Mouse (Mus musculus) megakaryocyte, adult 5-6 weeks (primary cell): ENCODE measurements at regions not wholly inside any gene's neighbourhood (a gene's known extent, or its start where the extent isn't known, plus 50 kb on each side); places are given as distances from the start of the nearest gene placed in this dataset.

Experiments used
- ATAC-seq: 2 replicates; pipeline ENCODE4 v1.8.0; 2016; ENCODE audit warnings: mild to moderate bottlenecking, inconsistent platforms; ENCODE audit not compliant: poor library complexity, severe bottlenecking

DNA sequence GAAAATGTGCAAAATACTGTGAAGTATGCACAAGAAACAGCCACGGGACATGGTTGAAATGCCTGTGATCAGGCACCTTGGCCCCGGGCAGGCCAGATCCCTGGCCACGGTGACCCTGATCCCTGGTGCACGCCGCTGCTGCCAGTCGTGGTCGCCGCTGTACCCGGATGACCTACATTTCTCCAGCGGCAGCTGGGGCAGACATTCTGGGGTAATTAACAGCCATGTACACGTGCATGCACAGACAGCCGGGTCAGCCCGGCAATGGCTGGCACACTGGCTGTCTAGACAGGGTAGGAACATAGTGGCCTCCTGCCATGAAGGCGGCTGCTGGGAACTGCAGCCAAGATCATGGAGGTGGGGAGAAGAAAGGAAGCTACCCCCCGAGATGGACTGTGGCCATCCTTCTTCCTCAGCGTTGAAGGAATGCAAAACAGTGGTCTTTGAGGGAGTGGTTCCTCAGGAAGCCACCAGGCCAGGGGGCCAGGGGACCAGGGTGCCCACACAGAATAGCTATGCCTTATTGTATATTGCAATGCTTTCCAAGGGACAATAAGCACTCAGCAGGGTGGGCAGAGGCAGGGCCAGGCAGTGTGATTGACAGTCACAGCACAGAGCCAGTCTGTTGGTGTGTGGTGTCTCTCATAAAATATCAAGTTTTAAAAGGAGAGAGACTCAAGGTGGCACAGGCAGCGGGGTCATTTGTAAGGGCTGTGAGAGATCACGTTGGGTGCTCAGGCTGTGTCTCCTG is 108.3 kb upstream of the 1700021F07Rik start:
- no peak for ATAC-seq

DNA sequence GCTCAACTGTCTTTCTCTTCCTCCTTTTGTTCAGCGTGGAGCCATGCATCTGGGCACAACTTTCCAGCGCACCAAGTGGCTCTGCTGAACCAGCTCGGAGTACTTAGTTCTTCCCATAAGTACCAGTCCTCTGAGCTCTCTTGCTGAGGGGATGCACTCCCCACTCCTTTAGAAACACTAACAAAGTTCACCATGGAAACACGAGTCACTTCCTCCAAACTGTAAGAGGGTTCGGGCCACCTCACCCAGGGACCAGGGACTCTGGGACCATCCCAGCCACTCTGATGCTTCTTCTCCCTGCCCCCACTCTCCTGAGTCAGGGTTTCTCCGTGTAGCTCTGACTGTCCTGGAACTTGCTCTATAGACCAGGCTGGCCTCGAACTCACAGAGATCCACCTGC is 107.0 kb upstream of the 1700021F07Rik start:
- ATAC-seq, result no peak

DNA sequence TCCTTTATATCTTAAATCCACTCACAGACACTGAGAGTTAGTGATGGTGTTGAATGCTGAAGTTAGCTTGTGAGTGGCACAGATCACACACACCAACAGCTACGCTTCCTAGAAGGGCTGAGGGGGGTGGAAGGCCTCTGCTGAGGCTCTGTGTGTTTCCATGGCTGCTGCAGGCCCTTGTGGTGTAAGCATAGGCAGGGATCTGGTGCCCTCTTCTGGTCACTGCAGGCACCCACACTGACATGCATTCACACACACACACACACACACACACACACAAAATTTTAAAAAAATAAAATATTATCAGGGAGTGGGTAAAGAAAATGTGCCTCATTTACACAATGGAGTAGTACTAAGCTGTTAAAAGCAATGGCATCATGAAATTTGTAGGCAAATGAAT is 105.5 kb upstream of the 1700021F07Rik start:
- peak; percentile 78 for ATAC-seq

DNA sequence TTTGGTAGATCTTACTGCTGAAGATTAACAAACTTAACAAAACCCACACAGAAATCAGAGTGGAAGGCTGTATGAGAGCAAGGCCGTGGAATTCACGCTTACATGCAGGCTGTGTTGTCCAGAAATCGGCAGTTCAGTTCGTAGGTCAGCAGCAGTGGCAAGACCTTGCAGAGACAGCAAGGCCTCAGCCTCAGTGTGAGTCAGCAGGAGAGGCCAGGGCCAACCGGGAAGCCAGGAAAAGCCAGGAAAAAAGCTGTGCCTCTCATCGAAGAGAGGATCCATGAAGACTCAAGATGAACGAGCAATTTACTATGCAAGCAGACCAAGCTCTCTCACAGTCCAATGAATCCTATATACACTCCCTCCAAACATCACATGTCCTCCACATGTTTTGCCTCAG is 103.4 kb upstream of the 1700021F07Rik start:
- ATAC-seq, result no peak

DNA sequence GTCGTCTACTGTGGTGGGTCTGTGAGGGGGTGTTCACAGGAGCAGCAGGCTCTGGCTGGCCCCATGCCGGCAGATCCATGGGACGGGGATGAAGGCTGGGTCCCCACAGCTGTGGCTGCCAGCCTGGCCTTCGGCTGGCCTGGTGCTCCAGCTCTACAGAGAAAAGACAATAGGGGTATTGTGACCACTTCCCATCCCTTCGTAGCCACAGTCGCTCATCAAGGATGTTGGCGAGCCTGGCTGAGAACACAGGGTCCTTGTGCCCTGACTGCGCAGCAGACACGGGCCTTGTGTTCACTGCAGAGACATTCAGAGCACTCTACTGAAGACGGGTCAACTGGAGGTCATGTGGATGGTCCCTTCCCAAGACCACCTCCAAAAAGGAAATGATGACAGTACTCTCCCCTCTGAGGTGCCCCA is 102.4 kb upstream of the 1700021F07Rik start:
- ATAC-seq, result no peak

DNA sequence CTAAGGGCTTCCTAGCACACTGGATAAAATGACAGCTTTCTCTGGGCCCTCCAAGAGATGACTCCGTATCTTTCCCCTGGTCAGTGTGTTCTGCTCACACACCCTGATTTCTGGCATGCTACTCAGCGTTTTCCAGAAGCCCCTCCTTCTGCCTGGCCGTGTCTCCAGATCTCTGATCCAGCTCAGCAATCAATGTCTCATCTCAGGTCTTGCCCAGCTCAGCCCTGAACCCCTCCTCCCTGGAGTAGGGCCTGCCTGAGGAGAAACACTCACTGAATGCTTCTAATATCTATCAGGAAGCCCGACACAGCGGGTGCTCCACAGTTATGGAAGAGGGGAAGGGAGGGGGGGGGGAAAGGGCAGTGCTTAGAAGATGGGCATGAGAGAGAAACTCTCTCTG is 101.9 kb upstream of the 1700021F07Rik start:
- ATAC-seq, result no peak

DNA sequence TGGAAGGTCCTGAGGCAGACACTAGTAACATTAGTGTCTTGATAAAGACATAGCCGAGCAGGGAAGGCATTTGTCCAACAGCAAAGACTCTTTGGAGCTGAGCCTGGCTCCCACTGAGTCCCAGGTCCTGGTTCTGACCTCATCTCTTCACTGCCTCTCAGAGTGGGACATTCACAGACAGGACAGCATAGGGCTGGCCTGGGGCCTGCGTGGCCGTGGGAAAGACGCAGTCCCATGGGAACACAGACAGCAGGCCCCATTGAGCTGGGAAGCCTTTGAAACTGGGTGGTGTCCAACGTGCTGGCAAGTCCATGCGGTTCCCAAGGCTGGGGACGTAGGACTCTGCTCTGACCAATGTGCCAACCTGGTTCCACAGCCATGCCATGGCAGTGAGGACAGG is 97.5 kb upstream of the 1700021F07Rik start:
- ATAC-seq, result no peak

DNA sequence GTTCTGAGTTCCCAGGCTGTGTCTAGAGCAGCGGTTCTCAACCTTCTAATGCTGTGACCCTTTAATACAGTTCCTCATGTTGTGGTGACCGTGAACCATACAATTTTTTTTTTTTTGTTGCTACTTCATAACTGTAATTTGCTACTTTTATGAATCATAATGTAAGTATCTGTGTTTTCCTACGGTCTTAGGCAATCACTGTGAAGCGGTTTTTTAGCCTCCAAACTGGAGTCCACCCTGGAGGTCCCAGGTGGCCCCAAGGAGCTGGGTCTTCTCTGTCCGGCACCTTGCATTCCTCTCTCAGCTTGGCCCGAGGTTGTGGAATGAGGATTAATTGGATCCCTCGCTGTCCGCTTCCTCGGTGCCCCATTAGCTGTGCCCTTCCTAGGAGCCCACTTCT is 96.6 kb upstream of the 1700021F07Rik start:
- no peak for ATAC-seq

DNA sequence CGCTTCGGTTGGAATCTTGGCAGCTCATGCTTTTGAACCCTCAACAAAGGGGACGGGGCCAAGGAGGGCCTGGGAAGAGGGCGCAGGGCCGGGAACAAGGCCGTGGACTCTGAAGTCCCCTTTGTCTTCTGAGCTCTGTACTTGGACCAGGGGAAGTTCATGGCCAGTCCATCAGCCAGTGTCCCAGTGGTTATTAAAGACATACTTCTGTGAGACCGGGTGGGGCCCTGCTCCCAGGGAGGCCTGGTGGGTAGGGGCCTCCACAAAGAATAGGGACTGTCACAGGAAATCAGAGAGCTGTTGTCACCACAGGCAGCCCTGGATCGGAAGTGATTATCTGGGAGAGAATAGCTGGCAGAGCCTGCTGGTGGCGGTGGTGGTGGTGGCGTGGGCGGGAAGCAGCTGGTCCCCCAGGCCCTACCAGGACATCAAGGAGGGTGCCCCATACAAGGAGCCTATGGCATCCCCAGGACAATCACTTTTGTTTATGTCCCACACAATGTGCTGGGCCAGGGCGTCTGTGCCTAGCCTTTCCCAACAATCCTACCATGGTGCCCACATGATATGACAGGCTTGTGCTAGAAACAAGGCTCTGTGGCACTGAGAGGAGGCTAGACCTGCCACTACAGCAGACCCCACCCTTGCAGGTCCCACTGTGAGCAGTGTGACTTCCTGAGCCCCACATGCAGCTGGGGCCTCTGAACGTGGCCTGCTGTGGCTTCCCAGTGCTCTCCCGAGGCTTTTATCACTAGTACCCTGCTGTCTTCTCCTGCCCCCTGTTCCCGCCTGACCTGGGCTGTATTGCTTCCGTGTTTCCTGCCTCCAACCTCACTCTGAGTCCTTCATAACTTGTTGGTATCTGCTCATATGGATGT is 96.0 kb upstream of the 1700021F07Rik start:
- ATAC-seq, result no peak

DNA sequence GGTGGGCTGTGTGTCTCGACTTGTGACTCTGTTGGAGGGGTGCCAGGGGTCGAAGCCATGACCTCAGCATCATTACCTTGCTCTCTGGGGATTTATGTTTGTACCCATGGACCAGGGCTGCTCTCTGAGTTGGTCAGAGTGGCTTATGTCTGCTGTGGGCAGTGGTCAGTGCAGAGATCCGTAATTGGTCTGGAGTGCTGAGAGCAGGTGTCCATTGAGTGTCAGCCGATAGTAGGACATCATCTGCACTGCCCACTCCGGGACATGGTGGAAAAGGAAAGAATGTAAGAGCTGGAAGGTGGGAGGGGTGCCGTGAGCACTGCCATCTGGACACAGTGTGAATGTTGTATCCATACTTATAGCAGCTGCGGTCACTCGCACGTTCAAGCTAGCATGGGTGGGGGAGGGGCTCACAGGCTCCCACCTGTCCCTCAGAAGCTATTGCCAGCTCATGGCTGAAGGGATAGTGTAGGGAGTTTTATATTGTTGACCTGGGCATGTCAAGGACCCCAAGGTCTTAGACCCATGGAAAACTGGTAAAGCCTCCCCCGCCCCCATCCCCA is 94.4 kb upstream of the 1700021F07Rik start:
- ATAC-seq, result no peak

DNA sequence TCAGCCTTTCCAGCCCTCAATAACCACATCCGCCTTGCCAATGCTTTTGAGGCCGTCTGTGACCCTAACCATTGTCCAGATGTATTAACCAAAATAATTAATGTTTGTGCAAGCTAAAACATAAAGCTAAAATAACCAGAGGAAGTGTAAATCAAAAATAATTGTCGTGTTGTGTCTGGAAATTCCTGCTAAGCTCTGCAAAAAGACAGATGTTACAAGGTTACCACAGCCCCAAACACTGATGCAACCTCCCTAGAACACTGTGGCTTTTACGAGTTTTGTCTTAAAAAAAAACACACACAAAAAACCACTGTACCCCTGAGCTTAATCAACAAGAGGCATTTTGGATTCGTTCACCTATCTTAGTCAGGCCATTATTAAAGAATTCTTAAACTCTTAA is 90.5 kb upstream of the 1700021F07Rik start:
- ATAC-seq, result no peak

DNA sequence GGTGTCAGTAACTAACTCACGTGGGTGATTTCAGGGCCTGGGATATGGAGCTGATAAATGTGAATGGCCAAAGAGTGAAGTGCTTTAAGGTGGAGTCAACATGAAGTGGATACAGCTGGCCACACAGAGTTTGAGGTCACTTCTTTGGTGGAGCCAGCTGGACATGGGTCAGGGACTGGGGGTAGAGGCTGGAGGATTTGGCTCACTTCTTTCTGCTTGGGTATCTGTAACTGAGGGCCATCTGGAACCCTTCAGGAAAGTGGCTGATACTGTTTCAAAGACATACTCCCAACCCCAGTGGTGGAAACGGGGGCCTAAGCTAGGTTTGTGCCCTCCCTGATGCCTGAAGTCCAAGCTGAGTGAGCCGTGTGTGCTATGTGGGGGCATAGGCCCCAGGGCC is 90.1 kb upstream of the 1700021F07Rik start:
- ATAC-seq, result no peak

DNA sequence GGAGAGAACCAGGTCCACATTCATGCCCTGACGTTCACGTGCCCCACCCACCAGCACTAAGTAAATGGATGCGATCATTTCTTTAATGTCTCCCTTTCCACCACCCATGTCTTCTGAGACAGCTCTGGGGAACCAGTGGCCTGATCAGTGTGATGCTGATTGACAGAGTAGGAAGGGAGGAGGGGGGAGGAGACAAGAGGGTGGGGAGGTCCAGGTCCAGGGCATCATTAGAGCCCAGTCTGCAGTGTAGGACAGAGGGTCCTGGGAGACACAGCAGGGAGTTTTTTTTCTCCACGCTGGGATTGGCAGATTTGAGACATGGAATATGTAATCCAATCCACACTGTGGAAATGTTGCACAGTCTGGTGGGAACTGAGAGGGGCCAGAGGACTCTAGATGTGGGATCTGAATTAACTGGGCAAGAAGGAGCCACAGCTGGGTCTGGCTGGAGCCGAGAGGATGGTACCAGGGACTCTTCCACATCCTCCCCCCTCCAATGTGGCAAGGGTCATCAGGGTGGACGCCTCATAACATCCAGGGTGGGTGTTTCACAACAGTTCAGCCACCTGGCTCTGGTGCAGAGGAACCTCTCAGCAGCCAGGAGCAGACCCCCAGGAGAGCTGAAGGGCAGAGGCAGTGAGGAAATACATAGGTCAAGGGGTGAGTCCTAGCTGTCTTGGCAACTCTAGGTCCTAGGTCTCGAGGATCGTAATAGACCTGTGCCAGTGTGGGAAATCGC is 89.3 kb upstream of the 1700021F07Rik start:
- ATAC-seq, result no peak

DNA sequence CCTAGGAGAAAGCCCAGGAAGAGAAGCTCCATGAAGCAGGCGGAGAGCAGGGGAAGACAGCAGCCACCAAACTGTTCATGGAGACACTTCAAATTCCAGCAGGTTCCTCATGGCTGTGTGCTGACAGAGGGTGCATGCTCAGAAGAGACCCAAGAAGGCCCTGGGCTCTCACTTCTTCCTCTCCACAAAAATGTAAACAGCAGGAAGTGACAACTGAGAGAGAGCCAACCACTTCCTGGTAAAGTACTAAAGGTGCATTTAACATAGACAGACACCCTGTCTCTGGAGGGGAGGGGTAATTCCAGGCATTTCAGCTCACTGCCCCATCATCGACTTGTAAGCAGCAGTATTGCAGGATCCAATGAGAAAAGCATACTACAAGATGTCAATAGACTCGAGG is 85.8 kb upstream of the 1700021F07Rik start:
- peak; percentile 62 for ATAC-seq

DNA sequence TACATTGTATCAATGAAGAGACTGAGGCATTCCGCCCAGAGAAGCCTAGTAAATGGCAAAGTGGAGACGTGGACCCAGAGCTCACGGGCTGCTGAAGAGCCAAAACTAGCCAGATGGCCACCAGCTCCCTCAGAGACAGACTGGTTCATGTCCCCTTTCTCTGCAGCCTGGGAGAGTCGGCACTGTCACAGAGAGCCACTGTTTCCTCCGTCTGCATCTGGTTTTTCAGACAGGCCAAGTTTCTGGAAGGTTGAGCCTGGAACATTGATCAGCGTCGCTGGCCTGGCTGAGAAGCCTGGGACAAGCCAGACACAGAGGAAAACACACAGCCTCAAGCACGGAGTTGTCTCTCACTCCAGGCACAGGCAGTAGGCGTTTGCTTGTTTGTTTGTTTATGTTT is 83.4 kb upstream of the 1700021F07Rik start:
- no peak for ATAC-seq

DNA sequence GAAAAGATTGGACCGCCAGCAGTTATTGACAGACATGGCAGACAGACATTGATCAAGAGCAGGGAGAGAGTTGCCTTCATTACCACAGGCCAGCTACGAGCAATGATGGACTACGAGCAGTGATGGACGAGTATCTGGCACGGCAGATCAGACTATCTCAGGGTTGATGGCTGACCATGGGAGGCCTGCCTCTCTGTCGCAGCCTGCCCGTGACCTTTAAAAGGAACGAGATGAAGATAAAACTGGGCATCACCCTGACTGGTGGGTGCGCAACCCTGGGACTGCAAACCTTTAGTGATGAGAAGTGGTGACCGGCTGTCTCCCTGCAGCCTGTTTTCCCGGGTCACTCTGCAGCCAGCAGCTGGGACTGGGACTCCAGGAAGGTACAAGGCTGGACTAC is 80.3 kb upstream of the 1700021F07Rik start:
- no peak for ATAC-seq

DNA sequence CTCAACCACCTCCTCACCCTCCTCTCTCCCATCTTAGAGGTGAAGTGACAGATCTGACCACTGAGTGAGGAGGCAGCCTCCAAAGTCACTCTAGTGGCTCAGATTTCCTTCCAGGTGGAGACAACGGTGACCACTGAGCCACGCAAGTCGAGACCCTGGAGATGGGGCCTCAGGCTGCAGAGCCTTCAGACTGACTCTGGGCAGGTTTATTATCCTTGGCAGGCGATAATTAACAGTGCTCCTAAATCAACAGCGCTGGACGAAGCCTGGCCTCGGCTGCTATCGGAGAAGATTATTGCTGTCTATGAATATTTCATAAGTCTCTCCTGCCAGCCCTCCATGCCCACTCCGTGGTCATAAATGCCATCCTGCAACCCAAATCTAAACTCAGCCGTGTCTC is 79.1 kb upstream of the 1700021F07Rik start:
- ATAC-seq, result no peak

DNA sequence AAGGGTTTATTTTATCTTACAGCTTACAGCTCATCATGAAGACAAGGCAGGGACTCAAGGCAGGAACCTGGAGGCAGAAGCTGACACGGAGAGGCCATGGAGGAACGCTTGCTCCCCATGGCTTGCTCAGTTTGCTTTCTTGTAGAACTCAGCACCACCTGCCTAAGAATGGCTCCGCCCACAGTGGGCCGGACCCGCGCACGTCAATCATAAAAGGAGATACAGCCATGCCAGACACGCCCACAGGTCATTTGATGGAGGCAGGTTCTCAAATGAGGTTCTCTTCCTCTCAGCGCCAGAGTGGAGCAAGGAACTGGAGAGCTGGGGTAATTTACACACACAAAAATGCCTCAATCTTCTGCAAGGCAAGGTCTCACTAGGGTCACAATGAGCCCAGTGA is 78.0 kb upstream of the 1700021F07Rik start:
- no peak for ATAC-seq

DNA sequence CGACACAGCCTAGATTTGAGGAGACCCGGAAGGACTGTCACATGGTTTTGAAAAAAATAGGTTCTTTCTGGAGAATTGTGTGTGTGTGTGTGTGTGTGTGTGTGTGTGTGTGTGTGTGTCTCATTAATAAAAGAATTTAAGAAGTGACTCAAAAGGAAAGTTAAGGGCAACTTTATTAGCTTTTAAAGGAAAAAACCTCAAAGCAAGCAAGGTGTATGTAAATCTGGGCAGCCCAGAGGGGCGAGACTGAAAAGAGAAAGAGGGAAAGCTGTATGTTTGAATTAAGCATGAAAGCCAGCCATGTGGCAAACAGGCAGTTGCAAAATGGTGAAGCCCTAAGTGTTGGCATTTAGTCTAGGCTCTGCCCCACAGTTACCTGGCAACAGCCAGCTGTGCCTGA is 77.3 kb upstream of the 1700021F07Rik start:
- ATAC-seq, result no peak

DNA sequence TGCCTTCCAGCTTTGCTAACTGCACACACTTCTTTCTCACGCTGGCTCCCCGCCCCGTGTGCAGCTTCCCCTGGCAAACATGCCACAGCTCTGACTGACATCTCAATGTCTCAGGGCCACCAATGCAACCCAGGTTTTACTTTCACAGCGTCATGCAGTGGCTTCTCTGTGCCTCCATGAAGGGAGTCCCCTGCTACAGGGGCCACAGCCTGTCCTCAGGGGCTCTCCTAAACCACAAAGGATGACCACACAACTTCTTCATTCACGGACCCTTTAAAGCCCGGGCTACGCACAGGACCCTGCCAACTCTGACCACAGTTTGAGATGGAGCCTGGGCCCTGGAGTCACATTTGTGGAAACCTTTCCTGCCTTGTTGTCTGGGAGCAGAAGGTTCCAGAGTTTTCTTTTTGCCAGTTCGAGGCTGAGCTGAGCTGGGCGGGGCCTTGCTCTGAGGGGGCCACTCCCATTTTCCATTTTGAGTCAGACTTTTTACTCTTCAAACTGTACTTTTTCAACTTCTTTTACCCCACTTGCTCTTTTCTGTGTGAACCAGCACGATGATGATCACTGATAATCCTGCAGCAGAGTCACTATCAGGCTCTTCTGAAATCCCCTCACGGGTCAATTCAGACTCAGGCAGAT is 73.7 kb upstream of the 1700021F07Rik start:
- ATAC-seq, result 0 out of 2 replicates have a peak, but pooled peaks have one; percentile 12

DNA sequence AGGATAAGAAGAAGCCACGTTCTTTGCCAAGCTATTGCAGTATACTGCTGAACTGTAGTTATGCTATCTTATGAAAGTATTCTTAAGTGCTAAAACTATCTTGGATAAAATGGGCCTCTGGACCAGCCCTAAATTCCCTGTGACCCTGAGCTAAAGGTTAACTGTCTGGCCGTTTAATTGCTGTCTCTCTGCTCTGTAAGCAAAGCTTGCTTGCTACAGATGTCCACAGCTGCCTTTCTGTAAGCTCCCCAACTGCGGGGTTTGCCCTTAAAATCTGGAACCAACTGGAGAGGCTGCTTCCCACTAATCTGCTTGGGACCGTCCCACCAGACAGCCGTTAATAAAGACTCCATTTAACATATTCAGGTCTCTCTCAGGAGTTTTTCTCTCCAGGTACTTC is 73.2 kb upstream of the 1700021F07Rik start:
- no peak for ATAC-seq
